ENCODE assay signal across 20 mouse cellular contexts in the genomic region with DNA sequence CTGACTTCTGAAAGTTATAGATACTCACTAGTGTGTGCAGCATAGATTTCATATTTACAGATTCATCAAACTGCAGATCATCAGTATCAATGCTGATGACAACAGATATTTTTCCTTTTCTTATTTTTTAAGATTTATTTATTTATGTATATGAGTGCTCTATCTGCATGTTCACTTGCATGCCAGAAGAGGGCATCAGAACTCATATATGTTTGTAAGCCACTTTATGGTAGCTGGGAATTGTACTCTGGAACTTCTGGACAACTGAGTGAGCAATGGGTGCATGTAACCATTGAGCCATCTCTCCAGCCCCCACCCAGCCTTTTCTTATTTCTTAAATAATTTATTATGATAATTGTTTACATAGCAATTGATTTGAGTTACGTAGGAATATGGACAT.
DNase-seq lines count a peak whose midpoint lies in the region; ATAC-seq and TF ChIP-seq lines count a peak whose summit lies in the region.
"Had no signal": no experiment of that assay in that cellular context is flagged by ENCODE, and none has a peak within 500 bp of the region (broad histone marks: within the 10 kb centered on the region; RNA-seq: fewer than 3 reads in every experiment).

No protein-coding gene starts in this region.

- WGBS in kidney, postnatal 0 days = 85% methylated on average over 1 of the region's 1 CpGs
- 92% methylated on average over 1 of the region's 1 CpGs for WGBS in midbrain, embryonic 11.5 days
- WGBS in midbrain, embryonic 13.5 days = 92% methylated on average over 1 of the region's 1 CpGs
- 78% methylated on average over 1 of the region's 1 CpGs for WGBS in stomach, postnatal 0 days

- H3K36me3 ChIP-seq in kidney, postnatal 0 days (ENCODE audit: insufficient read depth, low read length) = no peaks in the 10 kb centered on the region
- no peaks in the 10 kb centered on the region for H3K36me3 ChIP-seq in midbrain, embryonic 11.5 days (ENCODE audit: control insufficient read depth, insufficient read depth, low read length)
- H3K36me3 ChIP-seq in midbrain, embryonic 13.5 days = no peaks in the 10 kb centered on the region
- H3K36me3 ChIP-seq in stomach, postnatal 0 days (ENCODE audit: control insufficient read depth, insufficient read depth, low read length) = no peaks in the 10 kb centered on the region
- H3K36me3 ChIP-seq: embryonic facial prominence, embryonic 13.5 days; G1E; hindbrain, embryonic 13.5 days; liver, embryonic 13.5 days; midbrain, embryonic 12.5 days had no signal

- H3K4me3 ChIP-seq in kidney, postnatal 0 days (replicated peaks; ENCODE audit: low read depth, low read length) = no peak overlapping the region
- H3K4me3 ChIP-seq in midbrain, embryonic 11.5 days (ENCODE audit: low read depth, low read length) = no peak overlapping the region
- H3K4me3 ChIP-seq in midbrain, embryonic 13.5 days (replicated peaks) = no peak overlapping the region
- H3K4me3 ChIP-seq in stomach, postnatal 0 days (ENCODE audit: low read depth, low read length) = no peak overlapping the region
- H3K4me3 ChIP-seq: embryonic facial prominence, embryonic 13.5 days; hindbrain, embryonic 13.5 days; liver, embryonic 13.5 days; midbrain, embryonic 12.5 days had no signal

- no peak for ATAC-seq in kidney, postnatal 0 days (replicated peaks; ENCODE audit: low FRiP score, low read depth)
- ATAC-seq in midbrain, embryonic 11.5 days (ENCODE audit: low FRiP score) = no peak
- no peak for ATAC-seq in midbrain, embryonic 13.5 days
- 0 out of 2 replicates have a peak, but pooled peaks have one; percentile 32 for ATAC-seq in common myeloid progenitor, adult 5-6 weeks (replicated peaks; ENCODE audit: low read depth, poor library complexity, severe bottlenecking)
- ATAC-seq in stomach, postnatal 0 days (ENCODE audit: low FRiP score, low TSS enrichment) = no peak
- no peak for ATAC-seq in monocyte, adult 5-6 weeks (replicated peaks; ENCODE audit: insufficient number of reproducible peaks, low FRiP score, low TSS enrichment, poor library complexity, severe bottlenecking)

- TF ChIP-seq EP300 in stomach, postnatal 0 days (optimal IDR thresholded peaks at IDR 0.05) = no peak

- H3K27ac ChIP-seq in kidney, postnatal 0 days = no peak overlapping the region
- no peak overlapping the region for H3K27ac ChIP-seq in midbrain, embryonic 11.5 days (ENCODE audit: low read depth, low read length)
- H3K27ac ChIP-seq in midbrain, embryonic 13.5 days = no peak overlapping the region
- H3K27ac ChIP-seq in stomach, postnatal 0 days (replicated peaks) = no peak overlapping the region
- H3K27ac ChIP-seq: embryonic facial prominence, embryonic 13.5 days; hindbrain, embryonic 13.5 days; liver, embryonic 13.5 days; midbrain, embryonic 12.5 days had no signal

- H3K4me2 ChIP-seq in kidney, postnatal 0 days (ENCODE audit: low read length) = no peak overlapping the region
- H3K4me2 ChIP-seq in midbrain, embryonic 11.5 days = no peak overlapping the region
- H3K4me2 ChIP-seq in midbrain, embryonic 13.5 days (replicated peaks) = no peak overlapping the region
- H3K4me2 ChIP-seq in stomach, postnatal 0 days (replicated peaks; ENCODE audit: low read depth) = no peak overlapping the region
- H3K4me2 ChIP-seq: embryonic facial prominence, embryonic 13.5 days; hindbrain, embryonic 13.5 days; liver, embryonic 13.5 days; midbrain, embryonic 12.5 days had no signal

- no peaks in the 10 kb centered on the region for H3K9me3 ChIP-seq in kidney, postnatal 0 days (replicated peaks; ENCODE audit: low read length)
- no peaks in the 10 kb centered on the region for H3K9me3 ChIP-seq in midbrain, embryonic 11.5 days (ENCODE audit: control insufficient read depth, low read length)
- H3K9me3 ChIP-seq in midbrain, embryonic 13.5 days = no peaks in the 10 kb centered on the region
- H3K9me3 ChIP-seq in stomach, postnatal 0 days (ENCODE audit: control insufficient read depth, low read length) = no peaks in the 10 kb centered on the region
- H3K9me3 ChIP-seq: embryonic facial prominence, embryonic 13.5 days; G1E; hindbrain, embryonic 13.5 days; liver, embryonic 13.5 days; midbrain, embryonic 12.5 days had no signal

- no peaks in the 10 kb centered on the region for H3K27me3 ChIP-seq in kidney, postnatal 0 days (ENCODE audit: insufficient read depth, low read length)
- H3K27me3 ChIP-seq in midbrain, embryonic 11.5 days (ENCODE audit: control insufficient read depth, insufficient read depth, low read length) = no peaks in the 10 kb centered on the region
- no peaks in the 10 kb centered on the region for H3K27me3 ChIP-seq in midbrain, embryonic 13.5 days
- H3K27me3 ChIP-seq in stomach, postnatal 0 days (ENCODE audit: control insufficient read depth, insufficient read depth, low read length) = no peaks in the 10 kb centered on the region
- H3K27me3 ChIP-seq: embryonic facial prominence, embryonic 13.5 days; hindbrain, embryonic 13.5 days; liver, embryonic 13.5 days; midbrain, embryonic 12.5 days had no signal

- H3K9ac ChIP-seq in kidney, postnatal 0 days (ENCODE audit: low read depth, low read length) = no peak overlapping the region
- no peak overlapping the region for H3K9ac ChIP-seq in midbrain, embryonic 11.5 days (ENCODE audit: low read length)
- no peak overlapping the region for H3K9ac ChIP-seq in midbrain, embryonic 13.5 days (replicated peaks)
- no peak overlapping the region for H3K9ac ChIP-seq in stomach, postnatal 0 days (ENCODE audit: low read length)
- H3K9ac ChIP-seq: embryonic facial prominence, embryonic 13.5 days; hindbrain, embryonic 13.5 days; liver, embryonic 13.5 days; midbrain, embryonic 12.5 days had no signal

- no peaks in the 10 kb centered on the region for H3K4me1 ChIP-seq in kidney, postnatal 0 days (replicated peaks; ENCODE audit: insufficient read depth, low read length)
- H3K4me1 ChIP-seq in midbrain, embryonic 11.5 days (ENCODE audit: control insufficient read depth, insufficient read depth, low read length) = no peaks in the 10 kb centered on the region
- H3K4me1 ChIP-seq in midbrain, embryonic 13.5 days (replicated peaks) = no peaks in the 10 kb centered on the region
- no peaks in the 10 kb centered on the region for H3K4me1 ChIP-seq in stomach, postnatal 0 days (replicated peaks; ENCODE audit: control insufficient read depth, insufficient read depth)
- H3K4me1 ChIP-seq: embryonic facial prominence, embryonic 13.5 days; hindbrain, embryonic 13.5 days; liver, embryonic 13.5 days; midbrain, embryonic 12.5 days had no signal

- peak; percentile 52 for TF ChIP-seq CTCF in kidney, postnatal 0 days (IDR thresholded peaks at IDR 0.05; ENCODE audit: low read depth)
- peak; percentile 60 for TF ChIP-seq CTCF in stomach, postnatal 0 days (IDR thresholded peaks at IDR 0.05; ENCODE audit: low read depth)

- DNase-seq in kidney, postnatal 0 days (ENCODE audit: low spot score) = peak; percentile 15
- no peak for DNase-seq in kidney, postnatal 4 days
- peak; percentile 76 for DNase-seq in midbrain, embryonic 11.5 days (ENCODE audit: low spot score, missing footprints)
- no peak for DNase-seq in stomach, postnatal 0 days (ENCODE audit: low spot score)
- DNase-seq in spleen, adult 12 weeks (ENCODE audit: low spot score) = no peak
- DNase-seq: adrenal gland, postnatal 25 days; cerebellum, adult 2 months; gastrocnemius, postnatal 10 days; heart, postnatal 14 days; kidney, adult 2 months; kidney, postnatal 25 days; liver, embryonic 13.5 days; thymus, postnatal 14 days had no signal

Comparison
In these comparisons a context has a peak if more than half of its experiments do, and no peak if none do; other contexts are left out.
1. DNase-seq: peak in kidney, postnatal 0 days (single experiment) and midbrain, embryonic 11.5 days (single experiment); none in kidney, postnatal 4 days (0 of 2), stomach, postnatal 0 days (single experiment) and spleen, adult 12 weeks (single experiment).